Mouse (Mus musculus) E14TG2a.4 (cell line): Measurements from ENCODE around the gene Nr6a1.
A peak's percentile ranks its signal among the peaks of the same experiment; 100 is the strongest.

Source experiments
- H3K27me3 ChIP-seq: 2 replicates; pipeline ENCODE4 v1.6.1; 2014; ENCODE audit warnings: low read length, control low read depth; ENCODE audit not compliant: insufficient read depth
- H3K36me3 ChIP-seq: 2 replicates; pipeline ENCODE4 v1.6.1; 2014; ENCODE audit warnings: low read length, control low read depth; ENCODE audit not compliant: insufficient read depth
- H3K4me1 ChIP-seq: replicated peaks from 2 replicates; pipeline ENCODE4 v1.6.1; 2014; ENCODE audit warnings: low read depth, low read length, control low read depth
- H3K4me3 ChIP-seq: replicated peaks from 2 replicates; pipeline ENCODE4 v1.5.1; 2014; ENCODE audit warnings: mild to moderate bottlenecking, low read length
- H3K9me3 ChIP-seq: 2 replicates; pipeline ENCODE4 v1.6.1; 2014; ENCODE audit warnings: low read length, control low read depth
- CTCF ChIP-seq: conservative IDR thresholded peaks from 2 replicates; pipeline ENCODE4 v1.5.1; 2014; ENCODE audit warnings: low read length
- NANOG ChIP-seq: IDR thresholded peaks from 2 replicates; pipeline ENCODE4 v1.6.1; 2014; ENCODE audit warnings: borderline replicate concordance, low read length, mixed read lengths
- POU5F1 ChIP-seq: IDR thresholded peaks from 2 replicates; pipeline ENCODE4 v1.6.1; 2014; ENCODE audit warnings: low read length, borderline replicate concordance

Nr6a1 gene

GRCm38 (mm10) chr2:38714324-38714723, 213.2 kb downstream of the Nr6a1 start, which contains the start of gene Nr5a1:
Gene Nr5a1, minus strand, starts transcription at chr2:38714542.
- Histone ChIP-seq H3K4me1 (peaks cover 33% of the 10 kb centered on the region), H3K9me3 (no peaks in the 10 kb centered on the region), H3K36me3 (no peaks in the 10 kb centered on the region), H3K4me3 (no peak within 1 kb of the TSS), H3K27me3 (peaks cover 87% of the 10 kb centered on the region)
- TF ChIP-seq CTCF (no peak), NANOG (no peak), POU5F1 (no peak)

GRCm38 (mm10) chr2:38713596-38713995, 213.9 kb downstream of the Nr6a1 start:
- Histone ChIP-seq H3K27me3 (peaks cover 91% of the 10 kb centered on the region), H3K36me3 (no peaks in the 10 kb centered on the region)
- TF ChIP-seq CTCF (no peak), NANOG (no peak), POU5F1 (no peak)

GRCm38 (mm10) chr2:38712769-38713125, 214.7 kb downstream of the Nr6a1 start:
- Histone ChIP-seq H3K36me3 (no peaks in the 10 kb centered on the region), H3K27me3 (peaks cover 91% of the 10 kb centered on the region), H3K4me3 (no peak overlapping the region), H3K4me1 (peaks cover 49% of the 10 kb centered on the region), H3K9me3 (no peaks in the 10 kb centered on the region)
- TF ChIP-seq CTCF (no peak), POU5F1 (no peak), NANOG (no peak)

More at GRCm38 (mm10) chr2:38713596-38713995, 213.9 kb downstream of the Nr6a1 start:
- peaks cover 41% of the 10 kb centered on the region for H3K4me1 ChIP-seq
- H3K4me3 ChIP-seq, result no peak overlapping the region
- H3K9me3 ChIP-seq, result no peaks in the 10 kb centered on the region

GRCm38 (mm10) chr2:38712076-38712768, 215.3 kb downstream of the Nr6a1 start:
- Histone ChIP-seq H3K9me3 (no peaks in the 10 kb centered on the region), H3K4me3 (peak overlapping the region; percentile 61), H3K36me3 (no peaks in the 10 kb centered on the region), H3K27me3 (peaks cover 91% of the 10 kb centered on the region), H3K4me1 (peaks cover 51% of the 10 kb centered on the region)
- TF ChIP-seq NANOG (no peak), POU5F1 (no peak), CTCF (no peak)

GRCm38 (mm10) chr2:38711421-38711861, 216.0 kb downstream of the Nr6a1 start:
- H3K4me3 ChIP-seq, result peak overlapping the region; percentile 61
- peaks cover 95% of the 10 kb centered on the region for H3K27me3 ChIP-seq
- peaks cover 55% of the 10 kb centered on the region for H3K4me1 ChIP-seq
- H3K9me3 ChIP-seq, result no peaks in the 10 kb centered on the region
- no peaks in the 10 kb centered on the region for H3K36me3 ChIP-seq
- TF ChIP-seq POU5F1 (no peak), CTCF (no peak), NANOG (no peak)

GRCm38 (mm10) chr2:38710304-38711241, 216.9 kb downstream of the Nr6a1 start:
- Histone ChIP-seq H3K27me3 (peaks cover 97% of the 10 kb centered on the region), H3K36me3 (no peaks in the 10 kb centered on the region), H3K4me1 (peaks cover 58% of the 10 kb centered on the region), H3K4me3 (peak overlapping the region; percentile 63), H3K9me3 (no peaks in the 10 kb centered on the region)
- no peak for TF ChIP-seq POU5F1
- no peak for TF ChIP-seq CTCF
- no peak for TF ChIP-seq NANOG

GRCm38 (mm10) chr2:38708907-38709688, 218.4 kb downstream of the Nr6a1 start:
- no peaks in the 10 kb centered on the region for H3K9me3 ChIP-seq
- peaks cover 98% of the 10 kb centered on the region for H3K27me3 ChIP-seq
- peaks cover 58% of the 10 kb centered on the region for H3K4me1 ChIP-seq
- 0 out of 2 replicates have a peak overlapping the region, but pooled peaks have one; percentile 5 for H3K4me3 ChIP-seq
- no peak for TF ChIP-seq POU5F1
- TF ChIP-seq NANOG, result no peak
- TF ChIP-seq CTCF, result no peak
- H3K36me3 ChIP-seq, result no peaks in the 10 kb centered on the region

- Histone ChIP-seq H3K27me3 (peaks cover 99% of the 10 kb centered on the region), H3K4me1 (peaks cover 44% of the 10 kb centered on the region), H3K36me3 (no peaks in the 10 kb centered on the region), H3K4me3 (no peak overlapping the region), H3K9me3 (no peaks in the 10 kb centered on the region)
- TF ChIP-seq NANOG (no peak), POU5F1 (no peak), CTCF (no peak)
Observed at GRCm38 (mm10) chr2:38706661-38707060, 220.8 kb downstream of the Nr6a1 start.

- Histone ChIP-seq H3K4me1 (peaks cover 32% of the 10 kb centered on the region), H3K4me3 (no peak overlapping the region), H3K27me3 (peaks cover 99% of the 10 kb centered on the region), H3K36me3 (no peaks in the 10 kb centered on the region), H3K9me3 (no peaks in the 10 kb centered on the region)
- TF ChIP-seq CTCF (no peak), NANOG (no peak), POU5F1 (no peak)
Observed at GRCm38 (mm10) chr2:38705036-38705435, 222.5 kb downstream of the Nr6a1 start.
